Mouse (Mus musculus) bone marrow, adult 2 months (tissue): Measurements from ENCODE around the gene Kif2c. TPM values are rescaled to one million over a fixed set of nuclear protein-coding genes. Genes with fewer than 3 reads are reported as not detected.

Source experiments
- H3K27ac ChIP-seq: fragments of 200-500 bp; 2 replicates; pipeline ENCODE4 v1.5.1; 2012; ENCODE audit warnings: low read depth, mild to moderate bottlenecking, control low read depth, inconsistent platforms, low read length; ENCODE audit not compliant: control insufficient read depth, poor library complexity, insufficient read depth
- H3K4me1 ChIP-seq: fragments of 200-500 bp; 2 replicates; pipeline ENCODE4 v1.6.1; 2011; ENCODE audit warnings: low read length; ENCODE audit not compliant: control insufficient read depth, insufficient read depth
- H3K4me3 ChIP-seq: fragments of 200-500 bp; replicated peaks from 2 replicates; pipeline ENCODE3; 2011; ENCODE audit warnings: mild to moderate bottlenecking, low read depth, low read length, control low read depth; ENCODE audit not compliant: control insufficient read depth
- CTCF ChIP-seq: fragments of 200-500 bp; IDR thresholded peaks from 2 replicates; pipeline ENCODE4 v1.5.1; 2011; ENCODE audit warnings: low read length, control low read depth; ENCODE audit not compliant: control insufficient read depth, insufficient read depth
- POLR2A ChIP-seq: fragments of 200-500 bp; IDR thresholded peaks from 2 replicates; pipeline ENCODE4 v1.6.1; 2011; ENCODE audit warnings: low read depth, mild to moderate bottlenecking, control low read depth, low read length, borderline replicate concordance; ENCODE audit not compliant: control insufficient read depth
- WGBS: fragments of 180-500 bp; shearing (Covaris S2); methylation state at CpG from one replicate; pipeline ENCODE4 v1.1.7; 2018; 5-methylcytosine and 5-hydroxymethylcytosine counted together
- polyA plus RNA-seq: library from polyadenylated mRNA; stranded (reverse); fragments of >200 nt; gene quantifications from 2 replicates; pipeline ENCODE4 v1.2.4, GENCODE M21; 2011; ENCODE audit warnings: low replicate concordance; ENCODE audit not compliant: missing spikeins, insufficient read depth, insufficient read length

The Kif2c gene
- polyA plus RNA-seq, 1 experiment = 33.6 TPM

- WGBS = 48% methylated on average over 9 of the region's 9 CpGs
- no peaks in the 10 kb centered on the region; the same call in none of the 2 replicates for H3K4me1 ChIP-seq
- no peak overlapping the region for H3K27ac ChIP-seq
- no peak overlapping the region for H3K4me3 ChIP-seq
- TF ChIP-seq POLR2A = no peak
- no peak for TF ChIP-seq CTCF
These were observed 38.5 kb upstream of the Kif2c start for GRCm38 (mm10) chr4:117220741-117221515.

GRCm38 (mm10) chr4:117218517-117219219 is 36.2 kb upstream of the Kif2c start:
- 9% methylated on average over 10 of the region's 10 CpGs for WGBS
- peak; percentile 92 for TF ChIP-seq CTCF
- no peak for TF ChIP-seq POLR2A
- no peak overlapping the region for H3K4me3 ChIP-seq
- H3K27ac ChIP-seq = no peak overlapping the region
- H3K4me1 ChIP-seq = no peaks in the 10 kb centered on the region; the same call in none of the 2 replicates

- TF ChIP-seq POLR2A = no peak
- no peak for TF ChIP-seq CTCF
- WGBS = 77% methylated on average over 5 of the region's 5 CpGs
These were observed 34.6 kb upstream of the Kif2c start for GRCm38 (mm10) chr4:117217029-117217428.

GRCm38 (mm10) chr4:117214250-117214649 is 31.8 kb upstream of the Kif2c start:
- WGBS = 91% methylated on average over 6 of the region's 6 CpGs
- H3K27ac ChIP-seq = no peak overlapping the region
- TF ChIP-seq CTCF = no peak
- no peak for TF ChIP-seq POLR2A
- no peaks in the 10 kb centered on the region; the same call in 1 of the 2 replicates for H3K4me1 ChIP-seq
- H3K4me3 ChIP-seq = no peak overlapping the region

More at GRCm38 (mm10) chr4:117217029-117217428, 34.6 kb upstream of the Kif2c start:
- no peak overlapping the region for H3K4me3 ChIP-seq
- no peak overlapping the region for H3K27ac ChIP-seq
- no peaks in the 10 kb centered on the region; the same call in none of the 2 replicates for H3K4me1 ChIP-seq

GRCm38 (mm10) chr4:117210147-117211074 is 28.0 kb upstream of the Kif2c start:
- 10% methylated on average over 20 of the region's 20 CpGs for WGBS
- Histone ChIP-seq H3K27ac (no peak overlapping the region), H3K4me1 (no peaks in the 10 kb centered on the region; the same call in 1 of the 2 replicates), H3K4me3 (no peak overlapping the region)
- TF ChIP-seq CTCF (peak; percentile 72), POLR2A (no peak)

- Histone ChIP-seq H3K4me1 (no peaks in the 10 kb centered on the region; the same call in 1 of the 2 replicates), H3K4me3 (no peak overlapping the region), H3K27ac (no peak overlapping the region)
- TF ChIP-seq CTCF = no peak
- TF ChIP-seq POLR2A = no peak
- WGBS = 87% methylated on average over 6 of the region's 6 CpGs
These were observed 27.2 kb upstream of the Kif2c start for GRCm38 (mm10) chr4:117209592-117209991.

GRCm38 (mm10) chr4:117202992-117203354 is 20.5 kb upstream of the Kif2c start:
- H3K27ac ChIP-seq = no peak overlapping the region
- TF ChIP-seq CTCF = no peak
- TF ChIP-seq POLR2A = no peak
- H3K4me1 ChIP-seq = no peaks in the 10 kb centered on the region
- 63% methylated on average over 4 of the region's 4 CpGs for WGBS
- no peak overlapping the region for H3K4me3 ChIP-seq
